Mouse (Mus musculus): ENCODE results near the gene Il9. TPM values are rescaled to one million over a fixed set of nuclear protein-coding genes. Genes with fewer than 3 reads are reported as not detected.

Gene Il9
- polyA plus RNA-seq, 1 experiment from 2014 or later = not detected

DNA sequence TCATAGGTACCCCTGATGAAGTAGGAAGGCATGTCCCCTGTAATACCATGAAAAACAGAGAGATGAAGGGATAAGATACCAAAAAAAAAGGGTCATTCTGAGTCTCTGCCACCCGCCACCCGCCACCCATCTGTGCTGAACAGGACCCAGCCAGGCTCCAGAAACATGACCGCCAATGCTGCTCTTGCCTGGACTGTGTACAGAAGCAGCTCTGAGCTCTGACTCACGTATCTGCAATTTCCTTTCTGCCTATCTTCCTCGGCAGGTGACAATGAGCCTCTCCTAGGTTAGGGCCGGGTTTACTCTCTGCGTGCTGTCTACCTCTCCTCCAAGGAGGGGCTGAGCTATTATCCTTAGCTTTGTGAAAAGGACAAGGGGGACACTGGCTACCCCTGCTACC is 38.6 kb downstream of the Il9 start:
- no peak overlapping the region for H3K4me2 ChIP-seq
- H3K36me3 ChIP-seq = no peaks in the 10 kb centered on the region
- H3K27me3 ChIP-seq = peaks cover 28% of the 10 kb centered on the region
- no peaks in the 10 kb centered on the region for H3K9me3 ChIP-seq
- WGBS = 75% methylated on average over 7 of the region's 7 CpGs
- no peak overlapping the region for H3K27ac ChIP-seq
- H3K4me1 ChIP-seq = peaks cover 5% of the 10 kb centered on the region
- no peak overlapping the region for H3K4me3 ChIP-seq
- no peak for ATAC-seq (ENCODE audit: insufficient number of reproducible peaks, insufficient read depth, low FRiP score, low TSS enrichment, low read depth)
- no peak overlapping the region for H3K9ac ChIP-seq

DNA sequence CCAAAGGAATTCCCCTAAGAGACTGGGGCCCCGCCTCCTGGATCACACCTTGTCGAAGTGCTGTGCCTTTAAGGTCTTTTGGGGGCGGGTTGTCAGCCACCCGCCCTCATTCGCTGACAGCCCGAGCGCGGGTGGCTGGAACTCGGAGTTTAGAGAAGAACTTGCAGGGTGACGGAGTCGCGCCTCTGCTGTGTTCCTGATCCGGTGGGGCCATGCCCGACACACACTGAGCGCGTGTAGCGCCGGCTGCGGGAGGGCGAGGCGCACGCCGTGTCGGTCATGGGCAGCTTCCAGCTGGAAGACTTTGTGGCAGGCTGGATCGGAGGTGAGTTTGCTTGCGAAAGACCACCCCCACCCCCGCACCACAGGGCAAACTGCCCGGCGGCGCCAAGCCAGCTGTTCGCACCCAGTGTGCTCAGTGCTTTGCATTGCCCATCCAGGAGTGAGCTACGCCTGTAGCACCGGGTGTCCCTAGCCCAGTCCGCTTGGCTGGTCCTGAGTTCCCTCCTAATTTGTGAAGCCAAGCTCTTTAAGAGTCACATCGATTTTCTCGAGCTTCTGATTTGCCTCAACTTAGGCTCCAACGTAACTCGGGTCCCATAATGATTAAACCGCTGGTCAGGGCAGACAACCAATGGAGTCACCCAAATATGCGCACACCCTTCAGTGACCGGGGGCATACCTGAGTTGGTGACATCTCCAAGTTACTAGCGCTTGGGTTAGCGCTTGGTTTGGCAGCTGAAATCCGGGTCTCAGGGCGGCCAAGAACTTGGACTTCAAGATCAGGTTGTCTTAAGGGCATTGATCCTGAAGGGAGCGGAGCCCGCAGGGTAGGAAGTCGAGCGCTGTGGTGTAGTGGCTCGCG is 43.6 kb downstream of the Il9 start, which contains the start of gene Slc25a48:
TSS of gene Slc25a48 (plus strand) at position 145 of the 865 bp plus-strand sequence.
- Histone ChIP-seq H3K9me3 (no peaks in the 10 kb centered on the region), H3K4me2 (peak within 1 kb of the TSS; percentile 79), H3K36me3 (no peaks in the 10 kb centered on the region), H3K27ac (no peak within 1 kb of the TSS), H3K4me1 (peaks cover 36% of the 10 kb centered on the region), H3K9ac (peak within 1 kb of the TSS; percentile 65), H3K27me3 (peaks cover 67% of the 10 kb centered on the region), H3K4me3 (peak within 1 kb of the TSS; percentile 47)
- WGBS = 5% methylated on average over 51 of the region's 51 CpGs
- no peak for ATAC-seq (ENCODE audit: insufficient number of reproducible peaks, insufficient read depth, low FRiP score, low TSS enrichment, low read depth)

DNA sequence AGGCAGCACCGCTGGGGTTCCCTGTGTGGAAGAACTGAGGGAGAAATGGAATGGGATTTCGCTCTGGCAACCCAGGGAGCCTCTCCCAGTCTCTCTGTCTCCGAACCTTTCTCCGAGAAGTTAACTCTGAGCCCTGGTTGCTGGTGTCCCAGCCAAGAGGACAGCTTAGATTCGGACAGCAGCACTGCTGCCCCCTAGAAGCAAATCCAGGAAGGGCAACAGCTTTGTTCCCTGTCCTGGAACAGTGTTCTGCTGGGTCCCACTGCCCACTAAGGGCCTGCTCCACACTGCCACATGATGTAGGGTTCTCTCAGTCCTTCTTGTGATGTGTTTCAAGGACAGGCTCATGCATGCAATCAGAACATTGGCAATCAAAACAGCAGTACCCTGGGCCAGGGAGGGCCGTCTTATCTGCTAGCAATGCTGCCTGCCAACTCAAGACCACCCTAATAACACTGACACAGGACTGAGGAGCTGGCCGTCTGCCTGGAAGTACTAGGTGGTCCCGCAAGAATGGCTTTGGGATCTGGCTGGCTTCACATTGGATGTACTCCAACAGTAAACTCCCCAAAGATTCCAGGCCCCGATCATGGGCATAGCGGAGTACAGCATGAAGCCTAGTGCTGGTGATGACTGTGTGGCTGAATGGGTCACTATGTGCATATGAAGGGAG is 46.3 kb downstream of the Il9 start:
- H3K27me3 ChIP-seq = peaks cover 63% of the 10 kb centered on the region
- H3K36me3 ChIP-seq = no peaks in the 10 kb centered on the region
- no peaks in the 10 kb centered on the region for H3K9me3 ChIP-seq
- no peak overlapping the region for H3K4me3 ChIP-seq
- 61% methylated on average over 10 of the region's 10 CpGs for WGBS
- H3K4me2 ChIP-seq = no peak overlapping the region
- peaks cover 45% of the 10 kb centered on the region for H3K4me1 ChIP-seq
- no peak overlapping the region for H3K9ac ChIP-seq
- 0 out of 2 replicates have a peak, but pooled peaks have one; percentile 16 for ATAC-seq (ENCODE audit: insufficient number of reproducible peaks, insufficient read depth, low FRiP score, low TSS enrichment, low read depth)
- H3K27ac ChIP-seq = no peak overlapping the region

DNA sequence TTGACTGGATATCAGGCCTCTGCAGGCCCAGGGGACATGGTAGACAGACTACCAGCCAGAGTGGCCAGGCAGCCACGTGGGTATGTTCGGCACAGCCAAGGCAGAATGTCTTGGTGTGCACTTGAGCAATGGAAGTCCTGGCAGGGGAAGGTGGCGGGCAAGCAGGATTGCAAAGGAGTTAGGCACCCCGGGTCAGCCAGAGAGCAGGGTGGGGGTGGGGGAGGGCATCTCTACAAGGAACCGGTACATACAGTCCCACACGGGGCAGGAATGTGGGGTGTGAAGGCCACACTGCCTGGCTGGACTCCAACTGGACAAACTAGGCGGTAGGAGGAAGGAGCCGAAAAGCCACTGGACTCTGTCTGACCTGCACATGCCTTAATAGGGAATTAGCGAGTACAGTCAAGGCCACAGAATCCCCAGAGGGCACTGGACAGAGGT is 47.7 kb downstream of the Il9 start:
- Histone ChIP-seq H3K9ac (no peak overlapping the region), H3K36me3 (no peaks in the 10 kb centered on the region), H3K9me3 (no peaks in the 10 kb centered on the region), H3K27me3 (peaks cover 49% of the 10 kb centered on the region), H3K4me3 (no peak overlapping the region), H3K27ac (no peak overlapping the region), H3K4me1 (peaks cover 46% of the 10 kb centered on the region), H3K4me2 (no peak overlapping the region)
- ATAC-seq (ENCODE audit: insufficient number of reproducible peaks, insufficient read depth, low FRiP score, low TSS enrichment, low read depth) = no peak
- 80% methylated on average over 9 of the region's 9 CpGs for WGBS

DNA sequence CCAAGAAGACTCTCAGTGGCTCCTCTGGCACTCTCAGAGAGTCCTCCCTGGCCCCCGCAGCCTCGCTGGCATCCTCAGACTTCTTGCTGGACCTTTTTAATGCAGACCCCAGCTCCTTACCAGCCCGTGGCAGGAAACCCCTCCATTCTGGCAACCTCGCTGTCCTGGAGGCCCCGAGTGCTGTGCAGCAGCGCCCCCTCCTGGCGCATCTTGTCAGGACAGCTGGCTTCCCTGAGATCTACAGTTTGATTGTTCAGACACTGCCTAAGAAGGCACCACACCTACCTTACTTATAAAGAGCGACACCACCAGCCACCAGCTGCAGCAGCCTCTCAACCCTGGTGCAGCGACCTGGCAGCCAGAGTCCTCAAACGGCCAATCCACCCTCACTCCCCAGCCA is 48.6 kb downstream of the Il9 start:
- H3K9me3 ChIP-seq = no peaks in the 10 kb centered on the region
- peak overlapping the region; percentile 30; the same call in 1 of the 2 replicates for H3K4me2 ChIP-seq
- no peak for ATAC-seq (ENCODE audit: insufficient number of reproducible peaks, insufficient read depth, low FRiP score, low TSS enrichment, low read depth)
- no peak overlapping the region for H3K4me3 ChIP-seq
- 12% methylated on average over 10 of the region's 10 CpGs for WGBS
- H3K27me3 ChIP-seq = peaks cover 40% of the 10 kb centered on the region
- 0 out of 2 replicates have a peak overlapping the region, but pooled peaks have one; percentile 16 for H3K9ac ChIP-seq
- no peak overlapping the region for H3K27ac ChIP-seq
- H3K36me3 ChIP-seq = no peaks in the 10 kb centered on the region
- peaks cover 48% of the 10 kb centered on the region for H3K4me1 ChIP-seq

DNA sequence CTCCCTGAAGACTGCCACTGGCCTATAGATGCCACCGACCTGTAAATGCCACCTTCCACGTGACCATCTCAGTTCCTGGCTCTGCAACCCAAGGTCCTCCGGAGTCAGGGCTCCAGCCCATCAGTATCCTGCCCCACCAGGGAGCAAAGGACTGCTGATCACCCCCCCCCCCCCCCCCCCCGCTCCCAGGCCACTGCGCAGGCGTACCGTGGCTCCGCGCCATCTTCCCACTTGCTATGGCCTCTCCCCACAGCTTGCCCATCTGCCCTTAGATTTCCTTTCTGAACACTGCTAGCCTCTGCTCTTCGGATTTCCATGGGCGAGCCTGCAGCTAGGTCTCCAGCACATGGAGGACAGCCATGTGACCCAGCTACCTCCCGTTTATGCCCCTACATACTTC is 49.5 kb downstream of the Il9 start:
- H3K4me3 ChIP-seq = no peak overlapping the region
- no peak overlapping the region for H3K27ac ChIP-seq
- H3K4me2 ChIP-seq = no peak overlapping the region
- no peak overlapping the region for H3K9ac ChIP-seq
- no peaks in the 10 kb centered on the region for H3K9me3 ChIP-seq
- 86% methylated on average over 11 of the region's 12 CpGs for WGBS
- H3K36me3 ChIP-seq = no peaks in the 10 kb centered on the region
- peaks cover 41% of the 10 kb centered on the region for H3K4me1 ChIP-seq
- peaks cover 30% of the 10 kb centered on the region for H3K27me3 ChIP-seq
- ATAC-seq (ENCODE audit: insufficient number of reproducible peaks, insufficient read depth, low FRiP score, low TSS enrichment, low read depth) = no peak

Other genes starting within 250 kb of the Il9 start
- 1.1 and 2.0 TPM in 2 replicates for gene Neurog1, start 230.1 kb downstream of the Il9 start, polyA plus RNA-seq (2015; fragmentation: Nextera tagmentation; extraction: Ambion mirVana)
- 589 and 679 TPM in 2 replicates for gene Cxcl14, start 185.7 kb downstream of the Il9 start, polyA plus RNA-seq (2015; fragmentation: Nextera tagmentation; extraction: Ambion mirVana)
- gene Gm3045, start 55.7 kb downstream of the Il9 start, polyA plus RNA-seq (2015; fragmentation: Nextera tagmentation; extraction: Ambion mirVana) = not detected in 2 replicates
- gene Slc25a48, start 43.9 kb downstream of the Il9 start, polyA plus RNA-seq (2015; fragmentation: Nextera tagmentation; extraction: Ambion mirVana) = 0.32 and 0.42 TPM in 2 replicates
- gene Fbxl21, start 40.2 kb upstream of the Il9 start, polyA plus RNA-seq (2015; fragmentation: Nextera tagmentation; extraction: Ambion mirVana) = 2.8 and 3.0 TPM in 2 replicates
- 0.44 TPM in 1 of 2 replicates, not detected in the other for gene Lect2, start 66.3 kb upstream of the Il9 start, polyA plus RNA-seq (2015; fragmentation: Nextera tagmentation; extraction: Ambion mirVana)
- 68.8 TPM in 2 replicates for gene Tgfbi, start 127.3 kb upstream of the Il9 start, polyA plus RNA-seq (2015; fragmentation: Nextera tagmentation; extraction: Ambion mirVana)
- gene Smad5, start 220.8 kb upstream of the Il9 start, polyA plus RNA-seq (2015; fragmentation: Nextera tagmentation; extraction: Ambion mirVana) = 39.5 and 44.7 TPM in 2 replicates

Measured in embryonic facial prominence, embryonic 13.5 days (tissue).